Mouse (Mus musculus) cortical plate, adult 2 months (tissue): ENCODE results near the gene Usp12. TPM values are rescaled to one million over a fixed set of nuclear protein-coding genes. Genes with fewer than 3 reads are reported as not detected.

ENCODE experiments used
- H3K27ac ChIP-seq: fragments of 200-500 bp; 2 replicates; pipeline ENCODE4 v1.5.1; 2012; ENCODE audit warnings: low read length, control low read depth, inconsistent platforms; ENCODE audit not compliant: insufficient read depth
- H3K4me1 ChIP-seq: fragments of 200-500 bp; 2 replicates; pipeline ENCODE4 v1.6.1; 2011; ENCODE audit warnings: low read length; ENCODE audit not compliant: control insufficient read depth, insufficient read depth
- H3K4me3 ChIP-seq: fragments of 200-500 bp; 2 replicates; pipeline ENCODE4 v1.5.1; 2011; ENCODE audit warnings: mild to moderate bottlenecking, low read length, control low read depth; ENCODE audit not compliant: insufficient read depth
- CTCF ChIP-seq: fragments of 200-500 bp; IDR thresholded peaks from 2 replicates; pipeline ENCODE4 v1.5.1; 2011; ENCODE audit warnings: mild to moderate bottlenecking, control low read depth, low read length; ENCODE audit not compliant: insufficient read depth; ENCODE audit errors: extremely low read depth
- POLR2A ChIP-seq: fragments of 200-500 bp; IDR thresholded peaks from 2 replicates; pipeline ENCODE4 v1.6.1; 2011; ENCODE audit warnings: mild to moderate bottlenecking, low read length, control low read depth; ENCODE audit not compliant: insufficient read depth; ENCODE audit errors: extremely low read depth
- polyA plus RNA-seq: library from polyadenylated mRNA; depleted of rRNA; stranded (reverse); fragments of >200 nt; gene quantifications from 2 replicates; pipeline ENCODE4 v1.2.3, GENCODE M21; 2012

The Usp12 gene
- polyA plus RNA-seq, 1 experiment: 31.0 TPM

- no peak overlapping the region for H3K27ac ChIP-seq
- peak; percentile 94 for TF ChIP-seq CTCF
- no peak for TF ChIP-seq POLR2A
- H3K4me1 ChIP-seq: no peaks in the 10 kb centered on the region
- H3K4me3 ChIP-seq: no peak overlapping the region
Measured at GRCm38 (mm10) chr5:146705815-146706408, 88.9 kb downstream of the Usp12 start.

GRCm38 (mm10) chr5:146705411-146705810 is 89.4 kb downstream of the Usp12 start:
- H3K4me1 ChIP-seq: no peaks in the 10 kb centered on the region
- H3K4me3 ChIP-seq: no peak overlapping the region
- TF ChIP-seq CTCF: no peak
- TF ChIP-seq POLR2A: no peak
- H3K27ac ChIP-seq: no peak overlapping the region

- Histone ChIP-seq H3K27ac (no peak overlapping the region), H3K4me3 (no peak overlapping the region), H3K4me1 (no peaks in the 10 kb centered on the region)
- TF ChIP-seq POLR2A: no peak
- TF ChIP-seq CTCF: no peak
Measured at GRCm38 (mm10) chr5:146704241-146704640, 90.6 kb downstream of the Usp12 start.

- Histone ChIP-seq H3K27ac (no peak overlapping the region), H3K4me1 (no peaks in the 10 kb centered on the region), H3K4me3 (no peak overlapping the region)
- TF ChIP-seq POLR2A (no peak), CTCF (no peak)
Measured at GRCm38 (mm10) chr5:146703710-146704121, 91.1 kb downstream of the Usp12 start.

- Histone ChIP-seq H3K27ac (no peak overlapping the region), H3K4me1 (no peaks in the 10 kb centered on the region), H3K4me3 (no peak overlapping the region)
- TF ChIP-seq POLR2A: no peak
- TF ChIP-seq CTCF: no peak
Measured at GRCm38 (mm10) chr5:146700099-146700498, 94.7 kb downstream of the Usp12 start.

- Histone ChIP-seq H3K4me3 (no peak overlapping the region), H3K27ac (no peak overlapping the region), H3K4me1 (no peaks in the 10 kb centered on the region)
- no peak for TF ChIP-seq POLR2A
- TF ChIP-seq CTCF: no peak
Measured at GRCm38 (mm10) chr5:146699433-146700019, 95.3 kb downstream of the Usp12 start.

- Histone ChIP-seq H3K4me3 (no peak overlapping the region), H3K4me1 (no peaks in the 10 kb centered on the region), H3K27ac (no peak overlapping the region)
- TF ChIP-seq CTCF: no peak
- TF ChIP-seq POLR2A: no peak
Measured at GRCm38 (mm10) chr5:146695543-146695942, 99.3 kb downstream of the Usp12 start.

- Histone ChIP-seq H3K4me3 (no peak overlapping the region), H3K27ac (no peak overlapping the region), H3K4me1 (no peaks in the 10 kb centered on the region)
- no peak for TF ChIP-seq CTCF
- TF ChIP-seq POLR2A: no peak
Measured at GRCm38 (mm10) chr5:146692976-146693361, 101.8 kb downstream of the Usp12 start.

- H3K4me1 ChIP-seq: no peaks in the 10 kb centered on the region
- no peak overlapping the region for H3K27ac ChIP-seq
- TF ChIP-seq CTCF (no peak), POLR2A (no peak)
- no peak overlapping the region for H3K4me3 ChIP-seq
Measured at GRCm38 (mm10) chr5:146692361-146692975, 102.3 kb downstream of the Usp12 start.

- Histone ChIP-seq H3K27ac (no peak overlapping the region), H3K4me3 (no peak overlapping the region), H3K4me1 (no peaks in the 10 kb centered on the region)
- TF ChIP-seq POLR2A: no peak
Measured at GRCm38 (mm10) chr5:146691745-146692144, 103.1 kb downstream of the Usp12 start.
